In the genomic region with DNA sequence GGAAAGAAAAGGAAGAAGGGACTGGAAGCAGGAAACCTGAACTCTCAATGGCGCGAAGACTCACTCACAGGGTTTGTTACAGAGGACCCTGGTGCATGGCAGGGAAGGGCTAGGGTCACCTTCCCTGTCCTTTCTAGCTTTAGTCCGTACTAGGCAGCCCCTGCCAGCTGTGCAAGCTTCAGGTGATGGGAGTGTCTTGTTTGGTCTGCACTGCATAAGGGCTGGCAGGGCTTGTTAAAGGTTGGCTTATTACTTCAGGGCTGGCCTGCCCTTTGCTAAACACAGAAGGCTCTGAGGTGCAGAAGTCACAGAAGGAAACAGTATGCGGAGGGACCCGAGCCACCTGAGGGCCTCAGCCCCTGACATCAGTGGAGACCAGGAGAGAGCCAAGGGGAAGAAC, we compare ENCODE assay signal across 10 mouse cellular contexts.
DNase-seq lines count a peak whose midpoint lies in the region; ATAC-seq and TF ChIP-seq lines count a peak whose summit lies in the region.
"Had no signal": no experiment of that assay in that cellular context is flagged by ENCODE, and none has a peak within 500 bp of the region (broad histone marks: within the 10 kb centered on the region; RNA-seq: fewer than 3 reads in every experiment).

No protein-coding gene starts in this region.

- TF ChIP-seq CTCF in hindbrain, postnatal 0 days (IDR thresholded peaks at IDR 0.05; ENCODE audit: low read depth), result no peak

- 83% methylated on average over 5 of the region's 5 CpGs for WGBS in forebrain, embryonic 13.5 days
- 84% methylated on average over 5 of the region's 5 CpGs for WGBS in forebrain, embryonic 12.5 days
- 86% methylated on average over 5 of the region's 5 CpGs for WGBS in hindbrain, postnatal 0 days
- 87% methylated on average over 5 of the region's 5 CpGs for WGBS in hindbrain, embryonic 16.5 days
- WGBS in heart, embryonic 16.5 days, result 68% methylated on average over 5 of the region's 5 CpGs

- peaks cover 46% of the 10 kb centered on the region for H3K4me1 ChIP-seq in forebrain, embryonic 13.5 days
- H3K4me1 ChIP-seq in forebrain, embryonic 12.5 days, result peaks cover 16% of the 10 kb centered on the region
- H3K4me1 ChIP-seq in hindbrain, postnatal 0 days (ENCODE audit: insufficient read depth, low read length), result peaks cover 4% of the 10 kb centered on the region
- peaks cover 11% of the 10 kb centered on the region for H3K4me1 ChIP-seq in hindbrain, embryonic 16.5 days (ENCODE audit: control insufficient read depth, insufficient read depth, low read depth, low read length)
- H3K4me1 ChIP-seq in heart, embryonic 16.5 days (ENCODE audit: control insufficient read depth, insufficient read depth, low read length), result peaks cover 68% of the 10 kb centered on the region

- H3K9me3 ChIP-seq in forebrain, embryonic 13.5 days (replicated peaks), result no peaks in the 10 kb centered on the region
- no peaks in the 10 kb centered on the region for H3K9me3 ChIP-seq in forebrain, embryonic 12.5 days
- H3K9me3 ChIP-seq in hindbrain, postnatal 0 days (ENCODE audit: low read length), result no peaks in the 10 kb centered on the region
- H3K9me3 ChIP-seq in hindbrain, embryonic 16.5 days (ENCODE audit: control insufficient read depth, low read length), result no peaks in the 10 kb centered on the region
- H3K9me3 ChIP-seq in heart, embryonic 16.5 days (replicated peaks; ENCODE audit: control insufficient read depth, low read length), result no peaks in the 10 kb centered on the region
- H3K9me3 ChIP-seq: limb, embryonic 12.5 days had no signal

- no peak for DNase-seq in hindbrain, postnatal 0 days (ENCODE audit: low spot score)
- DNase-seq in kidney, postnatal 14 days, result peak; percentile 41
- DNase-seq in ovary, postnatal 14 days (ENCODE audit: low spot score), result no peak
- DNase-seq in adrenal gland, postnatal 14 days, result no peak
- DNase-seq: cerebellum, adult 11 months had no signal

- peaks cover 29% of the 10 kb centered on the region for H3K36me3 ChIP-seq in forebrain, embryonic 13.5 days (ENCODE audit: poor library complexity, severe bottlenecking)
- H3K36me3 ChIP-seq in forebrain, embryonic 12.5 days (replicated peaks), result peaks cover 19% of the 10 kb centered on the region
- H3K36me3 ChIP-seq in hindbrain, postnatal 0 days (ENCODE audit: insufficient read depth, low read length), result no peaks in the 10 kb centered on the region
- H3K36me3 ChIP-seq in hindbrain, embryonic 16.5 days (ENCODE audit: control insufficient read depth, insufficient read depth, low read length), result 0 out of 2 replicates have a peak, but pooled peaks cover 5% of the 10 kb centered on the region
- H3K36me3 ChIP-seq in heart, embryonic 16.5 days (ENCODE audit: control insufficient read depth, insufficient read depth), result peaks cover 7% of the 10 kb centered on the region

- H3K27me3 ChIP-seq in forebrain, embryonic 13.5 days, result no peaks in the 10 kb centered on the region
- no peaks in the 10 kb centered on the region for H3K27me3 ChIP-seq in forebrain, embryonic 12.5 days
- no peaks in the 10 kb centered on the region for H3K27me3 ChIP-seq in hindbrain, postnatal 0 days (ENCODE audit: insufficient read depth, low read length)
- H3K27me3 ChIP-seq in hindbrain, embryonic 16.5 days (replicated peaks; ENCODE audit: control insufficient read depth, insufficient read depth, low read length), result no peaks in the 10 kb centered on the region
- no peaks in the 10 kb centered on the region for H3K27me3 ChIP-seq in heart, embryonic 16.5 days (ENCODE audit: control insufficient read depth, insufficient read depth, low read length)
- H3K27me3 ChIP-seq: limb, embryonic 12.5 days had no signal

- no peak overlapping the region for H3K4me3 ChIP-seq in forebrain, embryonic 13.5 days
- no peak overlapping the region for H3K4me3 ChIP-seq in forebrain, embryonic 12.5 days (replicated peaks)
- H3K4me3 ChIP-seq in hindbrain, postnatal 0 days (ENCODE audit: low read length), result no peak overlapping the region
- H3K4me3 ChIP-seq in hindbrain, embryonic 16.5 days (ENCODE audit: low read length), result no peak overlapping the region
- no peak overlapping the region for H3K4me3 ChIP-seq in heart, embryonic 16.5 days (ENCODE audit: low read length)
- H3K4me3 ChIP-seq: limb, embryonic 12.5 days had no signal

- H3K9ac ChIP-seq in forebrain, embryonic 13.5 days, result no peak overlapping the region
- no peak overlapping the region for H3K9ac ChIP-seq in forebrain, embryonic 12.5 days
- H3K9ac ChIP-seq in hindbrain, postnatal 0 days (replicated peaks; ENCODE audit: low read length), result no peak overlapping the region
- H3K9ac ChIP-seq in hindbrain, embryonic 16.5 days (ENCODE audit: low read depth, low read length), result no peak overlapping the region
- peak overlapping the region; percentile 45; the same call in 1 of the 2 replicates for H3K9ac ChIP-seq in heart, embryonic 16.5 days (ENCODE audit: low read length)
- H3K9ac ChIP-seq: limb, embryonic 12.5 days had no signal

- no peak for ATAC-seq in forebrain, embryonic 13.5 days
- no peak for ATAC-seq in forebrain, embryonic 12.5 days (ENCODE audit: low FRiP score)
- ATAC-seq in hindbrain, postnatal 0 days, result no peak
- ATAC-seq in hindbrain, embryonic 16.5 days, result no peak
- ATAC-seq in heart, embryonic 16.5 days (replicated peaks; ENCODE audit: extremely low read depth, insufficient read depth, low FRiP score), result no peak

- no peak overlapping the region for H3K4me2 ChIP-seq in forebrain, embryonic 13.5 days
- no peak overlapping the region for H3K4me2 ChIP-seq in forebrain, embryonic 12.5 days
- no peak overlapping the region for H3K4me2 ChIP-seq in hindbrain, postnatal 0 days (ENCODE audit: low read depth, low read length)
- no peak overlapping the region for H3K4me2 ChIP-seq in hindbrain, embryonic 16.5 days (ENCODE audit: low read length)
- H3K4me2 ChIP-seq in heart, embryonic 16.5 days (ENCODE audit: low read depth, low read length), result peak overlapping the region; percentile 37
- H3K4me2 ChIP-seq: limb, embryonic 12.5 days had no signal

- H3K27ac ChIP-seq in forebrain, embryonic 13.5 days, result 0 out of 2 replicates have a peak overlapping the region, but pooled peaks have one; percentile 19
- H3K27ac ChIP-seq in forebrain, embryonic 12.5 days, result no peak overlapping the region
- H3K27ac ChIP-seq in hindbrain, postnatal 0 days, result peak overlapping the region; percentile 15; the same call in 1 of the 2 replicates
- H3K27ac ChIP-seq in hindbrain, embryonic 16.5 days (ENCODE audit: low read depth, low read length), result no peak overlapping the region
- peak overlapping the region; percentile 99 for H3K27ac ChIP-seq in heart, embryonic 16.5 days (ENCODE audit: low read length)
- H3K27ac ChIP-seq: limb, embryonic 12.5 days had no signal

Comparison
In these comparisons a context has a peak if more than half of its experiments do, and no peak if none do; other contexts are left out.
1. H3K27ac ChIP-seq: peak in forebrain, embryonic 13.5 days (single experiment), hindbrain, postnatal 0 days (single experiment) and heart, embryonic 16.5 days (single experiment); none in forebrain, embryonic 12.5 days (single experiment) and hindbrain, embryonic 16.5 days (single experiment).